In genomic region chr5:113351768-113352167, GRCm38 (mm10) we compare ENCODE assay signal across 19 mouse cellular contexts. TPM values are rescaled to one million over a fixed set of nuclear protein-coding genes. Genes with fewer than 3 reads are reported as not detected.
DNase-seq lines count a peak whose midpoint lies in the region; TF ChIP-seq lines count a peak whose summit lies in the region.
"Had no signal": no experiment of that assay in that cellular context is flagged by ENCODE, and none has a peak within 500 bp of the region (broad histone marks: within the 10 kb centered on the region; RNA-seq: fewer than 3 reads in every experiment).

No protein-coding gene starts in this region.

- H3K27me3 ChIP-seq in testis, adult 2 months (ENCODE audit: control insufficient read depth, insufficient read depth, low read length) = no peaks in the 10 kb centered on the region

- H3K4me3 ChIP-seq in testis, adult 2 months (ENCODE audit: control insufficient read depth, low read depth, low read length) = peak overlapping the region; percentile 84
- no peak overlapping the region for H3K4me3 ChIP-seq in layer of hippocampus, adult 2 months

- peak; percentile 51; the same call in 1 of the 2 replicates for TF ChIP-seq POLR2A in testis, adult 2 months (IDR thresholded peaks at IDR 0.05; ENCODE audit: control insufficient read depth, low read depth, low read length)

- intact Hi-C loops in left cerebral cortex, postnatal 4 days (cut with DNase I) = no loop called here

- no peak for TF ChIP-seq CTCF in testis, adult 2 months (IDR thresholded peaks at IDR 0.05; ENCODE audit: control insufficient read depth, insufficient read depth, insufficient replicate concordance, low read depth, low read length)
- no peak for TF ChIP-seq CTCF in layer of hippocampus, adult 2 months (conservative IDR thresholded peaks at IDR 0.05)

- H3K4me1 ChIP-seq in testis, adult 2 months (ENCODE audit: control insufficient read depth, insufficient read depth, low read length) = peaks cover 32% of the 10 kb centered on the region

- no peaks in the 10 kb centered on the region for H3K36me3 ChIP-seq in testis, adult 2 months (ENCODE audit: control insufficient read depth, insufficient read depth, low read length)

- peak; percentile 48 for DNase-seq in left cerebral cortex, postnatal 4 days
- DNase-seq in left cerebral cortex, adult 18-20 months (ENCODE audit: low spot score in 2 of 2) = no peak
- no peak for DNase-seq in testis, postnatal 10 days (ENCODE audit: low spot score)
- DNase-seq in layer of hippocampus, adult 2 months (ENCODE audit: low spot score in 2 of 2) = peak; percentile 46 to 71
- DNase-seq in telencephalon, adult 2 months (ENCODE audit: low read depth, low spot score) = peak; percentile 52
- DNase-seq in adrenal gland, postnatal 36 days = no peak
- no peak for DNase-seq in thymus, postnatal 0 days (ENCODE audit: low spot score)
- DNase-seq: adrenal gland, adult 2 months; cerebellum, postnatal 36 days; heart, adult 18-20 months; heart, postnatal 14 days; kidney, adult 18-20 months; liver; thymus, adult 18-20 months had no signal

- peak overlapping the region; percentile 75 for H3K27ac ChIP-seq in testis, adult 2 months (ENCODE audit: control insufficient read depth, insufficient read depth, low read depth, low read length)
- peak overlapping the region; percentile 77 for H3K27ac ChIP-seq in layer of hippocampus, adult 2 months

RNA-seq across cellular contexts. Expression of gene Aym1, which starts 5.3 kb away (rescaled TPM):
- not detected for total RNA-seq in left cerebral cortex, postnatal 4 days (2021)
- not detected for total RNA-seq in left cerebral cortex, adult 18-20 months (2021)
- polyA plus RNA-seq in testis, adult 2 months (2012; rRNA removed) = 10.8 and 12.8 TPM in 2 replicates
- total RNA-seq in layer of hippocampus, adult 2 months (2021) = not detected
- not detected for total RNA-seq in adrenal gland, postnatal 36 days (2021)
- polyA plus RNA-seq in thymus, postnatal 0 days (2015; fragmentation: Nextera tagmentation; extraction: Ambion mirVana) = not detected in 2 replicates
- total RNA-seq: adrenal gland, adult 2 months; heart, adult 18-20 months; heart, postnatal 14 days; left cerebral cortex, adult 8-10 months; monocyte, adult 5-6 weeks had no signal
- polyA plus RNA-seq: adrenal gland, adult 2 months; lung, embryonic 16.5 days; spleen, adult 2 months had no signal

RNA-seq across cellular contexts. Expression of gene Sgsm1, which starts 41.2 kb away (rescaled TPM):
- 10 to 100 TPM; 67.4 to 74.9 TPM for total RNA-seq in left cerebral cortex, postnatal 4 days (2021)
- total RNA-seq in left cerebral cortex, adult 18-20 months (2021) = 100 to 1,000 TPM; 157 to 158 TPM
- 1.8 and 2.2 TPM in 2 replicates for polyA plus RNA-seq in testis, adult 2 months (2012; rRNA removed)
- total RNA-seq in layer of hippocampus, adult 2 months (2021) = 10 to 100 TPM; 80.3 to 85.4 TPM
- 1 to 10 TPM; 7.7 to 8.2 TPM for total RNA-seq in adrenal gland, postnatal 36 days (2021)
- polyA plus RNA-seq in thymus, postnatal 0 days (2015; fragmentation: Nextera tagmentation; extraction: Ambion mirVana) = 0.46 and 0.99 TPM in 2 replicates
- total RNA-seq: monocyte, adult 5-6 weeks had no signal

Comparison
In these comparisons a context has a peak if more than half of its experiments do, and no peak if none do; other contexts are left out.
1. DNase-seq: peak in left cerebral cortex, postnatal 4 days (single experiment), layer of hippocampus, adult 2 months (2 of 2) and telencephalon, adult 2 months (single experiment); none in left cerebral cortex, adult 18-20 months (0 of 2), testis, postnatal 10 days (single experiment), adrenal gland, postnatal 36 days (0 of 2) and thymus, postnatal 0 days (single experiment).
2. RNA of gene Sgsm1, which starts 41.2 kb away (total RNA-seq): 157 to 158 TPM in left cerebral cortex, adult 18-20 months, 80.3 to 85.4 TPM in layer of hippocampus, adult 2 months and 67.4 to 74.9 TPM in left cerebral cortex, postnatal 4 days; 7.7 to 8.2 TPM in adrenal gland, postnatal 36 days; every median in the first group is over 4 times any median in the second.